13 mouse cellular contexts compared by ENCODE assay signal in genomic region chr5:64346343-64346885, GRCm38 (mm10).
DNase-seq lines count a peak whose midpoint lies in the region; ATAC-seq and TF ChIP-seq lines count a peak whose summit lies in the region.
"Had no signal": no experiment of that assay in that cellular context is flagged by ENCODE, and none has a peak within 500 bp of the region (broad histone marks: within the 10 kb centered on the region; RNA-seq: fewer than 3 reads in every experiment).

No protein-coding gene starts in this region.

- no peak for ATAC-seq in heart, embryonic 14.5 days (ENCODE audit: insufficient number of reproducible peaks, insufficient read depth, low FRiP score, low read depth)
- no peak for ATAC-seq in midbrain, postnatal 0 days (ENCODE audit: low FRiP score)
- no peak for ATAC-seq in liver, embryonic 13.5 days (ENCODE audit: low read depth)
- no peak; the same call in 1 of the 2 replicates for ATAC-seq in stomach, postnatal 0 days (ENCODE audit: low FRiP score, low TSS enrichment)

- TF ChIP-seq EP300 in stomach, postnatal 0 days (optimal IDR thresholded peaks at IDR 0.05), result no peak

- no peak overlapping the region for H3K4me3 ChIP-seq in heart, embryonic 14.5 days (ENCODE audit: control insufficient read depth in 1 of 2, insufficient read depth in 1 of 2, low read depth in 1 of 2, low read length in 2 of 2)
- H3K4me3 ChIP-seq in midbrain, embryonic 10.5 days, result no peak overlapping the region
- H3K4me3 ChIP-seq in midbrain, postnatal 0 days (ENCODE audit: low read depth, low read length), result no peak overlapping the region
- no peak overlapping the region for H3K4me3 ChIP-seq in liver, embryonic 13.5 days (replicated peaks)
- H3K4me3 ChIP-seq in stomach, postnatal 0 days (ENCODE audit: low read depth, low read length), result no peak overlapping the region
- H3K4me3 ChIP-seq: embryonic facial prominence, embryonic 13.5 days had no signal

- intact Hi-C loops in gastrocnemius, postnatal 14 days (cut with DNase I; ENCODE audit: low total_unique reads), result no loop called here

- H3K4me2 ChIP-seq in heart, embryonic 14.5 days (ENCODE audit: low read length), result no peak overlapping the region
- H3K4me2 ChIP-seq in midbrain, postnatal 0 days (ENCODE audit: low read depth, low read length, poor library complexity, severe bottlenecking), result no peak overlapping the region
- H3K4me2 ChIP-seq in liver, embryonic 13.5 days, result no peak overlapping the region
- no peak overlapping the region for H3K4me2 ChIP-seq in stomach, postnatal 0 days (replicated peaks; ENCODE audit: low read depth)
- H3K4me2 ChIP-seq: embryonic facial prominence, embryonic 13.5 days had no signal

- no peaks in the 10 kb centered on the region for H3K27me3 ChIP-seq in heart, embryonic 14.5 days (ENCODE audit: control insufficient read depth, insufficient read depth, low read length)
- H3K27me3 ChIP-seq in midbrain, embryonic 10.5 days (ENCODE audit: low read depth, poor library complexity, severe bottlenecking), result no peaks in the 10 kb centered on the region
- no peaks in the 10 kb centered on the region for H3K27me3 ChIP-seq in midbrain, postnatal 0 days (ENCODE audit: insufficient read depth, low read length)
- no peaks in the 10 kb centered on the region for H3K27me3 ChIP-seq in liver, embryonic 13.5 days
- no peaks in the 10 kb centered on the region for H3K27me3 ChIP-seq in stomach, postnatal 0 days (ENCODE audit: control insufficient read depth, insufficient read depth, low read length)
- H3K27me3 ChIP-seq: CH12.LX; embryonic facial prominence, embryonic 13.5 days had no signal

- H3K4me1 ChIP-seq in heart, embryonic 14.5 days (ENCODE audit: control insufficient read depth in 2 of 2, insufficient read depth in 2 of 2, low read length in 2 of 2), result peaks cover 16 to 25% of the 10 kb centered on the region in 2 experiments
- H3K4me1 ChIP-seq in midbrain, embryonic 10.5 days, result peaks cover 36% of the 10 kb centered on the region
- 0 out of 2 replicates have a peak, but pooled peaks cover 8% of the 10 kb centered on the region for H3K4me1 ChIP-seq in midbrain, postnatal 0 days (ENCODE audit: insufficient read depth, low read length)
- peaks cover 22% of the 10 kb centered on the region for H3K4me1 ChIP-seq in liver, embryonic 13.5 days (replicated peaks)
- H3K4me1 ChIP-seq in stomach, postnatal 0 days (replicated peaks; ENCODE audit: control insufficient read depth, insufficient read depth), result peaks cover 3% of the 10 kb centered on the region; the same call in 1 of the 2 replicates

- H3K9ac ChIP-seq in heart, embryonic 14.5 days (ENCODE audit: low read length), result no peak overlapping the region
- no peak overlapping the region for H3K9ac ChIP-seq in midbrain, postnatal 0 days (replicated peaks; ENCODE audit: low read length, poor library complexity, severe bottlenecking)
- H3K9ac ChIP-seq in liver, embryonic 13.5 days, result 0 out of 2 replicates have a peak overlapping the region, but pooled peaks have one; percentile 29
- H3K9ac ChIP-seq in stomach, postnatal 0 days (ENCODE audit: low read length), result no peak overlapping the region
- H3K9ac ChIP-seq: embryonic facial prominence, embryonic 13.5 days; liver, embryonic 14.5 days had no signal

- no peak for TF ChIP-seq CTCF in midbrain, postnatal 0 days (IDR thresholded peaks at IDR 0.05)
- TF ChIP-seq CTCF in stomach, postnatal 0 days (IDR thresholded peaks at IDR 0.05; ENCODE audit: low read depth), result no peak

- no peaks in the 10 kb centered on the region for H3K9me3 ChIP-seq in heart, embryonic 14.5 days (ENCODE audit: control insufficient read depth, low read length)
- no peaks in the 10 kb centered on the region for H3K9me3 ChIP-seq in midbrain, embryonic 10.5 days (replicated peaks)
- H3K9me3 ChIP-seq in midbrain, postnatal 0 days (ENCODE audit: low read length), result no peaks in the 10 kb centered on the region
- no peaks in the 10 kb centered on the region for H3K9me3 ChIP-seq in liver, embryonic 13.5 days (replicated peaks)
- no peaks in the 10 kb centered on the region for H3K9me3 ChIP-seq in stomach, postnatal 0 days (ENCODE audit: control insufficient read depth, low read length)
- H3K9me3 ChIP-seq: embryonic facial prominence, embryonic 13.5 days had no signal

- WGBS in heart, embryonic 14.5 days, result 74% methylated on average over 6 of the region's 6 CpGs
- 81% methylated on average over 6 of the region's 6 CpGs for WGBS in midbrain, embryonic 10.5 days
- 87% methylated on average over 6 of the region's 6 CpGs for WGBS in midbrain, postnatal 0 days
- WGBS in liver, embryonic 13.5 days (ENCODE audit: insufficient replicate concordance), result 76% methylated on average over 6 of the region's 6 CpGs
- 69% methylated on average over 6 of the region's 6 CpGs for WGBS in stomach, postnatal 0 days

- no peak for DNase-seq in heart, adult 18-20 months
- DNase-seq in midbrain, embryonic 10.5 days (ENCODE audit: low spot score), result no peak
- no peak for DNase-seq in midbrain, postnatal 0 days (ENCODE audit: low spot score)
- DNase-seq in liver, embryonic 13.5 days, result no peak
- peak; percentile 41 for DNase-seq in stomach, postnatal 0 days (ENCODE audit: low spot score)
- DNase-seq in natural killer cell, adult 2 months (ENCODE audit: low spot score in 2 of 2), result no peak
- DNase-seq in gastrocnemius, postnatal 14 days, result no peak
- DNase-seq: cerebellum, adult 8-10 months; thymus, adult 18-20 months had no signal

- peak overlapping the region; percentile 49 to 56; a peak in 2 of 4 replicates for H3K27ac ChIP-seq in heart, embryonic 14.5 days (replicated peaks in 1 of 2; ENCODE audit: control insufficient read depth in 1 of 2, insufficient read depth in 1 of 2, low read depth in 2 of 2, low read length in 2 of 2)
- peak overlapping the region; percentile 77 for H3K27ac ChIP-seq in midbrain, embryonic 10.5 days (replicated peaks)
- no peak overlapping the region for H3K27ac ChIP-seq in midbrain, postnatal 0 days (ENCODE audit: low read depth, low read length)
- peak overlapping the region; percentile 76 for H3K27ac ChIP-seq in liver, embryonic 13.5 days
- peak overlapping the region; percentile 67 for H3K27ac ChIP-seq in stomach, postnatal 0 days (replicated peaks)
- H3K27ac ChIP-seq: embryonic facial prominence, embryonic 13.5 days; liver, embryonic 14.5 days had no signal

- H3K36me3 ChIP-seq in heart, embryonic 14.5 days (ENCODE audit: control insufficient read depth, insufficient read depth, low read length), result peaks cover 39% of the 10 kb centered on the region
- H3K36me3 ChIP-seq in midbrain, embryonic 10.5 days, result peaks cover 50% of the 10 kb centered on the region
- H3K36me3 ChIP-seq in midbrain, postnatal 0 days (ENCODE audit: insufficient read depth, low read length), result no peaks in the 10 kb centered on the region
- H3K36me3 ChIP-seq in liver, embryonic 13.5 days, result peaks cover 24% of the 10 kb centered on the region
- no peaks in the 10 kb centered on the region for H3K36me3 ChIP-seq in stomach, postnatal 0 days (ENCODE audit: control insufficient read depth, insufficient read depth, low read length)
